Mouse (Mus musculus) embryonic facial prominence, embryonic 11.5 days (tissue): ENCODE measurements around the gene Nav3. TPM values are rescaled to one million over a fixed set of nuclear protein-coding genes. Genes with fewer than 3 reads are reported as not detected.

ENCODE experiments used
- ATAC-seq: fragments of 200-750 bp; cut with Nextera tagmentation; replicated peaks from 2 replicates; pipeline ENCODE4 v1.8.0; 2017; ENCODE audit warnings: low read depth; ENCODE audit not compliant: insufficient number of reproducible peaks, low FRiP score, low TSS enrichment
- DNase-seq: peaks from one replicate; pipeline ENCODE4 v3.0.0-alpha.2; 2015; ENCODE audit warnings: low spot score
- H3K27ac ChIP-seq: fragments of 300-500 bp; sonication (generic); replicated peaks from 2 replicates; pipeline ENCODE4 v1.5.1; 2014; ENCODE audit warnings: mild to moderate bottlenecking, low read depth, low read length, control low read depth
- H3K27me3 ChIP-seq: fragments of 300-500 bp; sonication (generic); 2 replicates; pipeline ENCODE4 v1.6.1; 2014; ENCODE audit warnings: mild to moderate bottlenecking, low read length, moderate library complexity, mixed read lengths; ENCODE audit not compliant: control insufficient read depth, insufficient read depth
- H3K36me3 ChIP-seq: fragments of 300-500 bp; sonication (generic); replicated peaks from 2 replicates; pipeline ENCODE4 v1.6.1; 2014; ENCODE audit warnings: low read depth, mild to moderate bottlenecking, low read length, moderate library complexity, mixed read lengths; ENCODE audit not compliant: control insufficient read depth, insufficient read depth
- H3K4me1 ChIP-seq: fragments of 300-500 bp; sonication (generic); 2 replicates; pipeline ENCODE4 v1.6.1; 2014; ENCODE audit warnings: low read length, mixed read lengths; ENCODE audit not compliant: control insufficient read depth, insufficient read depth
- H3K4me2 ChIP-seq: fragments of 300-500 bp; sonication (generic); 2 replicates; pipeline ENCODE4 v1.6.1; 2014; ENCODE audit warnings: low read depth, mild to moderate bottlenecking, control low read depth, low read length, moderate library complexity
- H3K4me3 ChIP-seq: fragments of 300-500 bp; sonication (generic); 2 replicates; pipeline ENCODE4 v1.5.1; 2014; ENCODE audit warnings: low read depth, low read length, control low read depth
- H3K9ac ChIP-seq: fragments of 300-500 bp; sonication (generic); replicated peaks from 2 replicates; pipeline ENCODE4 v1.6.1; 2014; ENCODE audit warnings: mild to moderate bottlenecking, control low read depth, low read length
- H3K9me3 ChIP-seq: fragments of 300-500 bp; sonication (generic); replicated peaks from 2 replicates; pipeline ENCODE4 v1.6.1; 2016; ENCODE audit warnings: mild to moderate bottlenecking, low read length, inconsistent platforms, mixed read lengths; ENCODE audit not compliant: control insufficient read depth
- WGBS: fragments of 180-500 bp; shearing (Covaris S2); extraction: QIAGEN DNeasy Blood & Tissue Kit; methylation state at CpG from one replicate; pipeline ENCODE4 v1.1.7; 2014; 5-methylcytosine and 5-hydroxymethylcytosine counted together
- polyA plus RNA-seq: library from polyadenylated mRNA; unstranded; fragments of >200 nt; fragmentation: Nextera tagmentation; extraction: Ambion mirVana; gene quantifications from 2 replicates; pipeline ENCODE4 v1.2.1, GENCODE M21; 2014

Gene Nav3
- polyA plus RNA-seq, 1 experiment from 2014 or later, result 3.2 TPM

DNA sequence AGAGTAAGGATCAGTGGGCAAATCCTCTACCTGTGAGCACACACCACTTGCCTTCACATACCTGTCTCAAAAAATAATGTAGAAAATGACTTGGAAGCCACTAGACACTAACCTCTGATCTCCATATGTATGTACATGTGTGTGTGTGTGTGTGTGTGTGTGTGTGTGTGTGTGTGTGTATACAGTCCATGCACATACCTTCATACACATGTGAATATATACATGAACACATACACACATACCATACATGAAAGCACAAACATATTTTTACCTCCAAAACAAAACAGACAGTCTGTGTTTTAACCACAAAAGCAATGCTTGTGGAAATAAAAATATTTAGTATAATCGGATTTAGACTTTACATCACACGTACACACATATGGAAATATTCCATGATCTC lies 287.1 kb downstream of the Nav3 start:
- DNase-seq (no peak), ATAC-seq (no peak)
- no peaks in the 10 kb centered on the region for H3K27me3 ChIP-seq
- no peaks in the 10 kb centered on the region for H3K9me3 ChIP-seq
- no peak overlapping the region for H3K9ac ChIP-seq
- 91% methylated on average over 2 of the region's 2 CpGs for WGBS
- H3K4me1 ChIP-seq, result no peaks in the 10 kb centered on the region
- no peaks in the 10 kb centered on the region for H3K36me3 ChIP-seq
- no peak overlapping the region for H3K4me3 ChIP-seq
- H3K4me2 ChIP-seq, result no peak overlapping the region
- no peak overlapping the region for H3K27ac ChIP-seq

DNA sequence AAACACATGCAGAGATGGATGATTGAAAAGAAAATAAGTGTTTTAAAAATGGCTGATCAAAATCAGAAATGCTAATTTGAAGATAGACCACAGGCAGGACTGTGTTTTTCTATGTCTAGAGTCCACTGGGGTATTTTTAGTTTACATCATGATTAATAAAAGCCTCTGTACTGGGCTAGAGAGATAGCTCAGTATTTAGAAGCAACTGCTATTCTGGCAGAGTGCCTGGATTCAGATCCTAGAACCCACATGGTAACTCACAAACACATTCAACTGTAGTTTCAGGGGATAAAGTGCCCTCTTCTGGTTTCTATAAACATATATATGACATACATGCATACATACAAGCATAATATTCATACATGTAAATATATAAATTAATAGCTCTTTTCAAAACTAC lies 293.4 kb downstream of the Nav3 start:
- no peak overlapping the region for H3K27ac ChIP-seq
- H3K9ac ChIP-seq, result no peak overlapping the region
- H3K27me3 ChIP-seq, result no peaks in the 10 kb centered on the region
- no peak overlapping the region for H3K4me2 ChIP-seq
- H3K4me1 ChIP-seq, result no peaks in the 10 kb centered on the region
- ATAC-seq (no peak), DNase-seq (no peak)
- no peaks in the 10 kb centered on the region for H3K9me3 ChIP-seq
- no peak overlapping the region for H3K4me3 ChIP-seq
- no peaks in the 10 kb centered on the region for H3K36me3 ChIP-seq

DNA sequence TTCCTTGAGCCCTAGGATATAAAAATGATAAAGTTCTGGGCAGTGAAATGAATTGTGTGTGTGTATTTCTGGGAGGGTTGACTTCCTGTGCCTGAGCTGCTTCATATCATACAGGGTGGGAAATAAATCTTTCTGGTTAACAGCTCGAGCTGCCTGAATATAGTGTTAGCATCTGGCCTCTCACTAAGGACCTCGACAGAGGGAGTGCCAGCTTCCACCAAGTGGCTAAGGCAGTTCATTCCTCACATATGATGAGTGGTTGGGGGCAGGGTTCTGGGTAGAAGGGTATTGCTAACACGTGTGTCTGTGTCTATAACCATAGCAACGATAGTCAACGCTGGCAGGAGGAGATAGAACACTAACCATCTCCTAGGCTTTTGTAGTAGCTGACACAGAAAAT lies 295.1 kb downstream of the Nav3 start:
- H3K36me3 ChIP-seq, result no peaks in the 10 kb centered on the region
- H3K4me1 ChIP-seq, result no peaks in the 10 kb centered on the region
- H3K4me3 ChIP-seq, result no peak overlapping the region
- no peaks in the 10 kb centered on the region for H3K27me3 ChIP-seq
- H3K9ac ChIP-seq, result no peak overlapping the region
- 77% methylated on average over 5 of the region's 5 CpGs for WGBS
- DNase-seq (no peak), ATAC-seq (no peak)
- H3K9me3 ChIP-seq, result no peaks in the 10 kb centered on the region
- no peak overlapping the region for H3K27ac ChIP-seq
- no peak overlapping the region for H3K4me2 ChIP-seq

DNA sequence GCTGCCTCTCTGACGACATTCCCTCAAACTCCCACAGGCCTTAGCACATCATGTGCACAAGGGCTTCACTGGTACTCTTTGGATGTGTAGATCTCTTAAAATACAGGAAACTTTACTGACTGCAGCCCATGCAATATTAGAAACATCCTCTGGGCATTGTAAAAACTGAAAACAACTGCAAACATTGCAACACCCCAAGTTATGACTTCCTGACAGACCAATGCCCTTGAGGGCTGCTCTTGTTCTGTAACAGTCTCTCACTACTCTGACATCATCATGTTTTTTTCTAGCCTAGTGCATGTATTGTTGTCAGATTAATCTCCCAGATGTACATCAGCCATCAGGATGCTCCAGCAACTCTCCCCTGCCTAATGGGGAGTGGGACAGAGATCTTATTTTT lies 296.5 kb downstream of the Nav3 start:
- Histone ChIP-seq H3K9me3 (no peaks in the 10 kb centered on the region), H3K4me3 (no peak overlapping the region), H3K9ac (no peak overlapping the region), H3K27me3 (no peaks in the 10 kb centered on the region), H3K4me2 (no peak overlapping the region), H3K36me3 (no peaks in the 10 kb centered on the region), H3K4me1 (no peaks in the 10 kb centered on the region), H3K27ac (no peak overlapping the region)
- WGBS, result 59% methylated on average over 1 of the region's 1 CpGs
- ATAC-seq, result no peak
- DNase-seq, result no peak

DNA sequence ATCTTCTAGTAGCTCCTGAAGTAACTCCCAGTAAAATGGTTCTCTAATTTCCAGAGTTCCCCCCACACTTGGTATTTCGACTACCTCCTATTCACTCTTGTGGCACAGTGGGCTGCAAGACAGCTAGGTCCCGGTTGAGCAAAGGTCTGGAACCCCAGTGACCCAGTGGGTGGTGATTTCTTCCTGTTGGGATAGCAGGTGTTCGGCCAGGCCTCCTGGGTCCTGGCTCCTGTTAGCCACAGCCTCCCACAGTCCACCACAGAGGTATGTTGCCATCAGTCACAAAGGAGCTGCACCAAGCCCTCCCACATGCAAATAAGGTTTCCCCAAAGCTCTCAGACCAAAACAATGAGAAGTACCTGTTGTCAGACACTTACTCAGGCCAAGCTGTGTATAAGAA lies 297.9 kb downstream of the Nav3 start:
- ATAC-seq (no peak), DNase-seq (no peak)
- H3K9me3 ChIP-seq, result no peaks in the 10 kb centered on the region
- H3K4me1 ChIP-seq, result no peaks in the 10 kb centered on the region
- no peaks in the 10 kb centered on the region for H3K27me3 ChIP-seq
- 52% methylated on average over 3 of the region's 3 CpGs for WGBS
- H3K4me3 ChIP-seq, result no peak overlapping the region
- H3K36me3 ChIP-seq, result no peaks in the 10 kb centered on the region
- H3K27ac ChIP-seq, result no peak overlapping the region
- no peak overlapping the region for H3K4me2 ChIP-seq
- H3K9ac ChIP-seq, result no peak overlapping the region

DNA sequence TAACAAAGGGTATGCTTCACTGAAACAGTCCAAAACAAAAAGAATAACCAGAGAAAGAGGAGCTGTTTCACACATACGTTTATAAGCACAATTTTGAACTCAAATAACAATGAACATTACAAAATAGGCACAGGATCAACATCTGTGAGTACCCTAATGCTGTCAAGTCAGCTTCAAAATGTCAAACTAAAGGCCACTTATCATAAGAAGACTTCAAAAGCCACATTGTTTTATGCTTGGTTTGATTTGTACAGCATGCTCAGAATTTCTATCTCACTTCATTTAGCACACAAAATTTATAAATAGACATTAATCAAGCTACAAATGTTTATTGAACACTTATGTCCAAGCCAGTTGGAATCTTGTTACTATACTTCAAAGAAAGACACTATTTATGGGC lies 299.6 kb downstream of the Nav3 start:
- no peaks in the 10 kb centered on the region for H3K36me3 ChIP-seq
- no peaks in the 10 kb centered on the region for H3K27me3 ChIP-seq
- no peak overlapping the region for H3K4me2 ChIP-seq
- ATAC-seq (no peak), DNase-seq (no peak)
- H3K4me1 ChIP-seq, result no peaks in the 10 kb centered on the region
- H3K4me3 ChIP-seq, result no peak overlapping the region
- H3K9ac ChIP-seq, result no peak overlapping the region
- no peaks in the 10 kb centered on the region for H3K9me3 ChIP-seq
- no peak overlapping the region for H3K27ac ChIP-seq
- 51% methylated on average over 1 of the region's 1 CpGs for WGBS

DNA sequence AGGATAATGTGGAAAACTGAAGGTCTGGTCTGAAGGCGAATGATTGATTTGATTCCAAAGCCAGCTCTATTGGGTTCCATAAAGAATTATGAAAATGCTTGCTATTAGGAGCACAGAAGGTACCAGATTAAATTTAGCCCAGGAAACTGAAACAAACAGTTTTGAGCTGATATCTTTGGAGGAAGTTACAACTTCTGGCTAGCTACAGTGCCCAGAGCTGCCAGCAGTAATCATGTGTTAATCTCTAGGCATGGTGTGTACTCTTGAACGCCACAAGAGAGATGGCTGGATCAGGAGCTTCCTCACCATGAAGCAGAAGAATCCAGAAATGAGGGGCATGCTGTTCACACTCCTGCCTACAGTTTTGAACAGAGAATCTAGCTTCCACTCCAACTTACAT lies 300.5 kb downstream of the Nav3 start:
- Histone ChIP-seq H3K4me1 (no peaks in the 10 kb centered on the region), H3K4me3 (no peak overlapping the region), H3K27ac (no peak overlapping the region), H3K9me3 (no peaks in the 10 kb centered on the region), H3K4me2 (no peak overlapping the region), H3K27me3 (no peaks in the 10 kb centered on the region), H3K36me3 (no peaks in the 10 kb centered on the region), H3K9ac (no peak overlapping the region)
- 86% methylated on average over 2 of the region's 2 CpGs for WGBS
- ATAC-seq, result no peak
- no peak for DNase-seq

DNA sequence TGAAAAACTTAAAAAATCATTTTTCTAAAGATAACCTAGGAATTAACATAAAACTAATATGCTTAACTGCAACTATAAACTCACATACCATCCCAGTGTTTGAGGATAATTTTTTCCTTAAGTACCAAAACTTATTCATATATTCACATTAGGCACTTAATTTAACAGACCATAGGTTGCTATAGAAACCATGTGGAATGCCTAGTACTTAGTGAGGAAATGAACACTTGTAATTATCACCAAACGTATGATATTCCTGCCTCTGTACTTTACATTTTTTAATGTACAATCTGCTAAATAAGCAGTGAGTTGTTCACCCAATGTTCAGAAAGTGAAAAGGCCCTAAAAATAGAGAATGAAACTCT lies 301.1 kb downstream of the Nav3 start:
- no peak overlapping the region for H3K27ac ChIP-seq
- H3K36me3 ChIP-seq, result no peaks in the 10 kb centered on the region
- H3K4me2 ChIP-seq, result no peak overlapping the region
- WGBS, result 49% methylated on average over 1 of the region's 1 CpGs
- DNase-seq, result no peak
- no peaks in the 10 kb centered on the region for H3K27me3 ChIP-seq
- H3K4me3 ChIP-seq, result no peak overlapping the region
- ATAC-seq, result no peak
- H3K9ac ChIP-seq, result no peak overlapping the region
- no peaks in the 10 kb centered on the region for H3K4me1 ChIP-seq
- H3K9me3 ChIP-seq, result no peaks in the 10 kb centered on the region
